Mouse (Mus musculus) testis, postnatal 10 days (tissue): ENCODE data around the gene Rwdd3.
A peak's percentile ranks its signal among the peaks of the same experiment; 100 is the strongest.

ENCODE experiments used
- DNase-seq: peaks from one replicate; pipeline ENCODE4 v3.0.0; 2021; ENCODE audit warnings: low spot score

Gene Rwdd3

DNA sequence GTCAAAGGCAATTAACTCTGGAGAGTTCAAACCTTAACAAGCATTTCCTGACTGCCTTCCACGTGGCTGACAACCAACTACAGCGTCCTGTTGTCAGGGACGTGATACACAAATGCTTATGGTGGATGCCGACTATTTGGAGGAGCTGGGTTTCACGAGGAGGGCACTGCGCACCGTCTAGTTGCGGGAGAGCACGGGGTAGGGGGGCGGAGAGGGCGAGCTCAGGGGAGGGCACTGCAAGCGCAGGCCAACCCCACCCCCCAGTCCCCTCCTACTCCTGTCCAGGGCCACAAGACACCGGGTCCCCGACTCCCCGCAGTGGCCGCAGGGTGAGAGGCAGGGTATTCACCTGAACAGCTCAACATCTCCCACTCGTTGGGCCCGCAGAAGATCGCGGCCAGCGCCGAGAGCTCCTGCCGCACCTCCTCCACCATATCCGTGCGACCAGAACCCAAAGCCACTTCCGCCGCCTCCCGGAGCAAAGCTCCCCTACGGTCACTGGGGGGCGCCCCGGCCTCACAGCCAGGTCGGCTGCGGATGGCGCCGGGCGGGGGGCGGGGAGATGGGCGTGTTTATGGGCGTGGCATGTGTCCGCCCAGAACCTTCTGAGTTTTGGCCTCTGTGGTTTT is at the start of gene Rwdd3:
TSS of gene Rwdd3 (minus strand) at position 453 of the 629 bp plus-strand sequence.
- DNase-seq: peak; percentile 92

DNA sequence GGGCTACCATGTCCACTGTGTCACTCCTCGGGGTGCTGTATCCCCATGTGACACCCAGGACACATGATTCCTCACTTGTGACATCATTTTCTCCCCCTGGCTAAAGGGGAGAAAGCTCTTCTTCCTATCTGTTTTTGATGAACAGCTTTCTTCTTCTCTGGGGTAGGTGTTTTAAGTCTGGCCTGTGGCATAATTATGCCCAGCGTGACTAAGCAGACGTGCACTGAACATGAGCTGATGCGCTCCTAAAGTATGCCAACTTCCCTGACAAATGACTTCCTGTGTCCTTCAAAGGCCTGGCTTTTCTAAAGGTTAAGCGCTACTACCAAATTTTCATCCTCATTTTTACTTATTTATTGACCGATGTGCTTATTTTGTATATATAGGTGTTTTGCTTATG is 45.5 kb upstream of the Rwdd3 start:
- no peak for DNase-seq

GRCm38 (mm10) chr3:121213501-121213900 is 42.0 kb upstream of the Rwdd3 start:
- no peak for DNase-seq

GRCm38 (mm10) chr3:121212156-121212555 is 40.7 kb upstream of the Rwdd3 start:
- DNase-seq: no peak

- no peak for DNase-seq
Observed at GRCm38 (mm10) chr3:121208994-121209393, 37.5 kb upstream of the Rwdd3 start.

DNA sequence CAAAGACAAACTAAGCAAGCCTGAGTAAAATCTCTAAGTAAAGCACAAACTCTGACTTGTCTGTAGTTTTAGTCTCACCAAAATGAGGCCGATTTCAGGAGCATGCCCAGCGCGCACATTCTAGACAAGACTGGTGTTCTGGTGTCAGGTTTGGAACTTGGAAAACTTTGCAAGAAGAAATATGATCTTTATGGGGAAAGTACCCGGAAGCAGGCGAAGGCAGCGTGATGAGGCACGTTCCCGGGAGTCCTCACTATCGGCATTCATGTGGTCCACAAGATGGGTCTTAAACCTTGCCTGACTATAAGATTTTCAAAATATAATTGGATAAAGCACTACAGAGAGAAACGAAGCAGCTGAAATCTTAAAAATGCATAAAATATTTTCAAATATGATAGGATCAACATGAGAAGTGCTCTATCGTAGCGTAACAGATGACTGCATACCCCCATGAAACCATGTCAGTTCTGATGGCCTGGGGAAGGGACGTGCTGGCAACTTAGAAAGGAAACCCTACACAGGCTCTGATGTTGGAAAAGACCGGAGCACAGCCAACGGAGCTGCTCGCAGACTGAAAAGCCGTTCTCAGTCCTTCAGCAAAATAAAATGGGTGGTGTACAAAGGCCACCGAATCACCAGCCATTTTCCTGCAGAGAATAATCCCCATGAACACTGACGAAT is 34.8 kb upstream of the Rwdd3 start:
- no peak for DNase-seq

- no peak for DNase-seq
Observed at GRCm38 (mm10) chr3:121202638-121203037, 31.1 kb upstream of the Rwdd3 start.

GRCm38 (mm10) chr3:121201012-121201747 is 29.7 kb upstream of the Rwdd3 start:
- DNase-seq: no peak

- DNase-seq: no peak
Observed at GRCm38 (mm10) chr3:121189199-121189598, 17.7 kb upstream of the Rwdd3 start.

DNA sequence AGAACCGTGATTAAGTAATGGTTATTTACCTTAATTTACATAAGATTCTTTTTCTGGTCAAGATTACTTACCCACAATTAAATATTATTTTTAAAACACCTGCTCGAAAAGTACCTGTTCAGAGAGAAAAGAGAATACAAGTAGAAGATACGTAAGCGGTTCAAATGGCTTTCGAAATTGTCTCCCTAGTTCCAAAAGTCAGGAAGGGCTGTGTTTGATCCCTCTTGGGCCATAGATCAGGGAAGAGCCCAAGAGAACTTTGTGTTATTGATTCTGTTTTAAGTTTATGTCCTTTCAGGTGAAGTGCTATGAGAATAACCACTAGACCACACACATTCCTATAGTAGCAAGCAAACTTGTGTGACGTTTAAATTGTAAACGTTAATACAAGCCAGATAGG is 16.0 kb upstream of the Rwdd3 start:
- no peak for DNase-seq

DNA sequence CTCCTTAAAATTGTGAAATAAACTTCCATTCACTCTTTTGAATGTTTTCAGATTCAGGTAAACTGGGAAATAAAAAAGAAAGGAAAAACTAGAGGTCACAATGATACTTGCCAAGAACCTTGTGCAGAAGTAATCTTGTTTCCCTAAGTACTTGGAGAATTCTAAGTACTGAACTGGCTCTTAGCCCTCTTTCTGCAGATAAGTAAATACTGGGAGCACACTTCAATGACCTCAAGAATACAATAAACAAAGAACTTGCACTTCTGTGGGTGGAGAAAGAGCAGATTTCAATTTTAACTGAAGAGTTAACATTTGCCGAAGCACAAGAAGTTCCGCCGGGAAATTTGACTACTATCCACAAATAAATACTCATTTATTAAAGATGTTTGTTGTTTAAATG is 15.4 kb upstream of the Rwdd3 start:
- DNase-seq: no peak

- no peak for DNase-seq
Observed at GRCm38 (mm10) chr3:121185197-121185596, 13.7 kb upstream of the Rwdd3 start.

GRCm38 (mm10) chr3:121176011-121176410 is 4.5 kb upstream of the Rwdd3 start:
- DNase-seq: no peak

GRCm38 (mm10) chr3:121174248-121174945 is 2.9 kb upstream of the Rwdd3 start:
- DNase-seq: no peak

DNA sequence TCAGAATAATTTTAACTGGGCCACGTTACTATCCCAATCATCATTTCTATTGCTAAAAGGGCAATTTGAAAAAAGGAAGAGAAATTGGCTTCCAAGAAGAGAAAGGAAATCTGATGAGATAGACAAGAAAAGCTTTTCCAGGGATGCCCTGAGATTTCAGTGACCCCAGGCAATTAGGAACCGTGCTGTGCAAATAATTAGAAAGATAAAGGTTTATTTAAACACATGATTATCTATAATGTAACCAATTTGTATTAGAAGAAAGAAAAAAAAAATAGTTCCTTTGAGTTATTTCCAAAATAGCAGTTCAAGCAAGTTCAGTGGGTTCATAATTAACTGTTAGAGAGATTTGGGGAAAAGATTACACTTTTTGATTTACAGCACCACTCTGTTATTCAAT is 1.2 kb upstream of the Rwdd3 start:
- no peak for DNase-seq

DNA sequence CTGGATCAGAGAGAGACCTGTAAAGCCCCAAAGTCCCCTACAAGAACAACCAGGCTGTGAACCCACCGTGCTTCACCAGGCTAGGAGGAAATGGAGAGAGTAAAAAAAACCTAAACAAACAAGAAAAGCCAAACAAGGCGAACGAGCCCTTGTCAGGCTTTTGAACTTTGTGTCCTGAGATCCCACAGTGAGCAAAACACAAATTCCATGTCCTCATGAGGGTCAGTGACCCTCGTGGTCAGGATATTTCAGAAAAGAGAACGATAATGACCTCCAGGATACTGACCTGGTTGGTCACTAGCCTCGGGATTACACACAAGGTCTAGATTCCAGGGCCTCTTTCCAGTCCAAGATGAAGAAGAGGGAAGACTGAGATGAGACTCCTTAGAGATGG is 374 bp upstream of the Rwdd3 start:
- DNase-seq: no peak

DNA sequence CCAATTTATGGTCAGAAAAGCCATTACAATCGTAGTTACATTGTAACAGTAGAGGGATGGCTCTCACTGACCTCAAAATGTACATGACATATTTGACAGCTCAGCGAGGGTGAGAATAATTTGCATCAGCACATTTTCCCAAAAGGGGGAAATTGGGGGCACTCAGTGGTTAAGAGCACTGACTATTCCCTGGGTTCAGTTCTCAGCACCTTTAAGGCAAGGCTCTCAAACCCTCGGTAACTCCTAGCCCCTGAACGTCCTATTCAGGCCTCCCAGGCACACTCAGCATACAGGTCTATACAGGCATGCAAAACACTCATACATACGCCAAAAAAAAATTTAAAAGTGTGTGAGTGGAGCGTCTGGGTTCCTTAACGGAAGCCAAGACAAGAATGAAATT is 864 bp downstream of the Rwdd3 start:
- DNase-seq: no peak

- no peak for DNase-seq
Observed at GRCm38 (mm10) chr3:121169092-121169942, 2.2 kb downstream of the Rwdd3 start.

- DNase-seq: no peak
Observed at GRCm38 (mm10) chr3:121168581-121168980, 2.9 kb downstream of the Rwdd3 start.

GRCm38 (mm10) chr3:121163271-121163819 is 8.2 kb downstream of the Rwdd3 start:
- DNase-seq: peak; percentile 85

- DNase-seq: peak; percentile 45
Observed at GRCm38 (mm10) chr3:121161661-121162060, 9.8 kb downstream of the Rwdd3 start.
